Mouse (Mus musculus): ENCODE data around the gene Gm21974. TPM values are rescaled to one million over a fixed set of nuclear protein-coding genes. Genes with fewer than 3 reads are reported as not detected.
"Not testable (repeated sequence)": the region's sequence is repeated elsewhere in the genome, so short reads cannot be mapped to it uniquely, and the experiment has no call there.

Gene Gm21974
- polyA plus RNA-seq, 1 experiment, result not detected

DNA sequence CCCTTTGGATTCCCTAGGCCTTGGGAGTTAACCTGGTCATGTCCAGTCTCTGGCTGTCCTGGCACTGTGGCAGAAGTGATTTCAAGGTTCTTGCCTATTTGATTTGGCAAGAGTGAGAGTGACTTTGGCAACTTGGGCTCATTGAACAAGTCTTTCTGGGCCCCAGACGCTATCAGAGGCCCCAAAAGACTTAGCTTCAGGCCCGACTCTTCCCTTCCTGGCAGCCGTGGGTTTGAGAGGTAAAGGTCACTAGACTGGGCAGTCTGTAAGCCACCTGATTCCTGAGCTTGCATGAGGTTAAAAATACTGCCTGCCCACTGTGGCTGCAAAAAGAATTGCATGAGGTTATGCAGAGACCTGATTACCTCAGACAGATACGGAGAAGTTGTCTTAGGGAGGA, 13.4 kb upstream of the Gm21974 start:
- no peak overlapping the region for H3K4me3 ChIP-seq (replicated peaks; ENCODE audit: control insufficient read depth, low read depth, low read length)
- 81% methylated on average over 4 of the region's 4 CpGs for WGBS
- TF ChIP-seq CTCF (IDR thresholded peaks at IDR 0.05; ENCODE audit: control insufficient read depth, insufficient read depth, low read length), result no peak
- no peak for TF ChIP-seq POLR2A (IDR thresholded peaks at IDR 0.05; ENCODE audit: borderline replicate concordance, control insufficient read depth, low read depth, low read length)
- H3K4me1 ChIP-seq (ENCODE audit: control insufficient read depth, insufficient read depth, low read length), result peaks cover 2% of the 10 kb centered on the region; the same call in 1 of the 2 replicates
- no peak overlapping the region for H3K27ac ChIP-seq (ENCODE audit: control insufficient read depth, insufficient read depth, low read depth, low read length, poor library complexity)

DNA sequence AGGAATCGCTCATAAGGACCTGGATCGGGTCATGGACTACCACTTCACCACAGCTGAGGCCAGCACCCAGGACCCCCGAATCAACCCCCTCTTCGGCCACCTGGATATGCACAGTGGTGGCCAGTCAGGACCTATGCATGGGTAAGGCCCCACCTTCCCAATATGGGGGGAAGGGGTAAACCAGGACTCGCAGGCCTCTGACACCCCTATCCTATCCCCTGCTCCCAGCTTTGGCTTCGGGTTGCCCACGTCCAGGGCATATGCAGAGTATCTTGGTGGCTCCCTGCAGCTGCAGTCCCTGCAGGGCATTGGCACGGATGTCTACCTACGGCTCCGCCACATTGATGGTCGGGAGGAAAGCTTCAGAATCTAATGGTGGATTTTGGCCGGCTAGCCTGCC, 12.7 kb upstream of the Gm21974 start:
- 92% methylated on average over 12 of the region's 12 CpGs for WGBS
- Histone ChIP-seq H3K4me1 (ENCODE audit: control insufficient read depth, insufficient read depth, low read length) (peaks cover 2% of the 10 kb centered on the region; the same call in 1 of the 2 replicates), H3K4me3 (replicated peaks; ENCODE audit: control insufficient read depth, low read depth, low read length) (no peak overlapping the region), H3K27ac (ENCODE audit: control insufficient read depth, insufficient read depth, low read depth, low read length, poor library complexity) (no peak overlapping the region)
- TF ChIP-seq POLR2A (IDR thresholded peaks at IDR 0.05; ENCODE audit: borderline replicate concordance, control insufficient read depth, low read depth, low read length), result no peak
- TF ChIP-seq CTCF (IDR thresholded peaks at IDR 0.05; ENCODE audit: control insufficient read depth, insufficient read depth, low read length), result no peak

DNA sequence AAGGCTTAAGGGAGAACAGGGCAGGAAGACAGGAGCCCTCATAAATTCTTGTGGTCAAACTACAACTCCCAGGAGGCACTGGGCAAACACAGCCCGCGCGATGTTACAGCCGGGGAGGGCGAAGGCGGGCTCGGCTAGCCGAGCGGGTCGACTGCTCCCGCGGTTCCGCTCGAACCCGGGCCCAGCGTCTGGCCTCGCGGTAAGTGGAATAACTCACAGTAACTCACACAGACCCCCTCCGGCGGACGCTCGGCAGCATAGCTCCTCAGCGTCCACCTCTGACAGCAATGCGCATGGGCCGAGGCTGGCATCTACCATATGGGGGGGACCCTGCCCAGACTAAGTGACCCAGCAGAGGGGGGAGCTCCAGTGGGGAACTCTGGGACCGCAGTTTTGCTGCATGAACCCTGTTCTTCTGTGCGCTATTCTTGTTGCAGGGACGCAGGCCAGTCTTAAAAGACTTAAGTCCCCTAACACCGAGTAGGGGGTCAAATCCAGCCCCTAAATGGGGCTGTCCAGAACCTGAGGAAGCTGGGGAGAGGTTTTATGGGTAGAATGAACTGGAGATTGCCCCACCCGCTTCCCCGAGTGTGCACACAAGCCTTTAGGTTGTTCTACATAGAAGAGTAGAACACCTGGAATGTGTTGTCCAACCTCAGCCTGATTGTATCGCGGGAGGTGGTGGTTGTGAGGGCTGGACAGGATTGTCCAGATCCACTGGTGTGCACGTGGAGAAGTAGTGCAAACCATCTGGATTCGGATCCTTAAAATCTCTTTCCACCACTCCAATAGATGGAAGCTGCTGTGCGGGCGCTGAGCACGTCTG, 8.9 kb upstream of the Gm21974 start, which contains the start of gene Bckdk:
TSS of gene Bckdk (plus strand) at position 112 of the 826 bp plus-strand sequence.
- Histone ChIP-seq H3K4me1 (ENCODE audit: control insufficient read depth, insufficient read depth, low read length) (peaks cover 2% of the 10 kb centered on the region; the same call in 1 of the 2 replicates), H3K4me3 (replicated peaks; ENCODE audit: control insufficient read depth, low read depth, low read length) (peak within 1 kb of the TSS; percentile 82), H3K27ac (ENCODE audit: control insufficient read depth, insufficient read depth, low read depth, low read length, poor library complexity) (peak within 1 kb of the TSS; percentile 66)
- 5% methylated on average over 38 of the region's 38 CpGs for WGBS
- TF ChIP-seq POLR2A (IDR thresholded peaks at IDR 0.05; ENCODE audit: borderline replicate concordance, control insufficient read depth, low read depth, low read length) (peak; percentile 65; the same call in 1 of the 2 replicates), CTCF (IDR thresholded peaks at IDR 0.05; ENCODE audit: control insufficient read depth, insufficient read depth, low read length) (no peak)

DNA sequence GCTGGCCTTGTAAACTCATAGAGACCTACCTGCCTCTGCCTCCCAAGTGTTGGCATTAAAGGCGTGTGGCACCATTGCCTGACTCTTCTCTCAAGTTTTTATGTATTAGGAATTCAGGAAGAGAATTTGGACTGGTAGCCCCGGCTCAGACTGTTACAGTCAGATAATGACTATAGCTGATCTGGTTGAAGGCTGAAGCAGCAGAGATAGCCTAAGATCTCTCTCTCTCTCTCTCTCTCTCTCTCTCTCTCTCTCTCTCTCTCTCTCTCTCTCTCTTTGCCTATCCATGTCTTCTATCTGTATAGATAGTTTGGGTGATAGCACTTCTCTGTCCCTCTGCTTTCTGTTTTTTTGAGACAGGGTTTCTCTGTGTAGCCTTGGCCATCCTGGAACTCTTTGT, 6.5 kb upstream of the Gm21974 start:
- H3K4me1 ChIP-seq (ENCODE audit: control insufficient read depth, insufficient read depth, low read length), result peaks cover 2% of the 10 kb centered on the region; the same call in 1 of the 2 replicates
- no peak overlapping the region for H3K27ac ChIP-seq (ENCODE audit: control insufficient read depth, insufficient read depth, low read depth, low read length, poor library complexity)
- TF ChIP-seq POLR2A (IDR thresholded peaks at IDR 0.05; ENCODE audit: borderline replicate concordance, control insufficient read depth, low read depth, low read length) (no peak), CTCF (IDR thresholded peaks at IDR 0.05; ENCODE audit: control insufficient read depth, insufficient read depth, low read length) (no peak)
- WGBS, result 66% methylated on average over 2 of the region's 2 CpGs
- H3K4me3 ChIP-seq (replicated peaks; ENCODE audit: control insufficient read depth, low read depth, low read length), result no peak overlapping the region

DNA sequence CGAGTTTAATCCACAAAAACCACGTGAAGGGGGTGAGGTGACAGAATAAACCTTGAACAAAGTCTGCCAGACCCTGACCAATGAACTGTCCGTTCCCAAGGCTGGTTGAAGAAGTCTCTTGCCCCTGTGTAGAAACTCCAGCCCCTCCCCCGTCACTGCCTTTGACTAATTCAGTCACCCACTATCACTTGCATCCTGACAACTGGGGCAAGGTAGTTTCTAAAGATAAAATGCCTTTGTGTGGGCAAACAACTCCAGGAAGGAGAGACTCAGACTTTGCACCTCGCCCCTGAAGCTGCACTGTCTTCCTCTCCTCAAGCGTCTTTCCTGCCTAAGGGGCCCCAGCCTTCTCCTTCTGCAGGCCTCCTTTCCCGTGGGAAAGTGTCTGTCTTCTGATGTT, 4.7 kb upstream of the Gm21974 start:
- TF ChIP-seq CTCF (IDR thresholded peaks at IDR 0.05; ENCODE audit: control insufficient read depth, insufficient read depth, low read length), result no peak
- no peak for TF ChIP-seq POLR2A (IDR thresholded peaks at IDR 0.05; ENCODE audit: borderline replicate concordance, control insufficient read depth, low read depth, low read length)
- H3K4me1 ChIP-seq (ENCODE audit: control insufficient read depth, insufficient read depth, low read length), result peaks cover 3% of the 10 kb centered on the region
- no peak overlapping the region for H3K4me3 ChIP-seq (replicated peaks; ENCODE audit: control insufficient read depth, low read depth, low read length)
- 28% methylated on average over 7 of the region's 7 CpGs for WGBS
- no peak overlapping the region for H3K27ac ChIP-seq (ENCODE audit: control insufficient read depth, insufficient read depth, low read depth, low read length, poor library complexity)

DNA sequence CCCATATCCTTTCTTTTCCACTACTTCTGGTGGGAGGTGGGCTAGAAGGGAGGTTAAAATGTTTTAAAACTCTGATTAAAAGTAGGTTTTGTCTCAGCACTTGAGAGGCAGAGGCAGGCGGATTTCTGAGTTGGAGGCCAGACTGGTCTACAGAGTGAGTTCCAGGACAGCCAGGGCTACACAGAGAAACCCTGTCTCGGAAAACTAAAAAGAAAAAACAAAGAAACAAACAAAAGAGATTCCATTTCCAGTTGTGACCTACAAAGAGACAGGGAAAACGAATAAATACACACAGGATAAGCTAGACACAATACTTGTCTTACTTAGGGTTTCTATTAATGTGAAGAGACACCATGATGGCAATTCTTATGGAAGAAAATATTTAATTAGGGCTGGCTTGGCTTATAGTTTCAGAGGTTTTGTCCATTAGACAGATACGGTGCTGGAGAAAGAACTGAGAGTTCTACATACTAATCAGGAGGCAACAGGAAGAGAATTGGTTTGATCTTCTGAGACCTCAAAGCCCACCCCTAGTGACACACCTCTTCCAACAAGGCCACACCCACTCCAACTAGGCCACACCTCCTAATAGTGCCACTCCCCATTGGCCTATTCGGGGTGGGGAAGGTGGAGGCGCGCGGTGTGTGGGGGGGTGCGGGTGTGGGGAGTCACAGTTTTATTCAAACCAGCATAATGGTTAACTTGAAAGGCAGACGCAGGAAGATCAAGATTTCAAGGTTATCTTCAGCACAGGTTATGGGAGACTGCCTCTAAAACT, 3.1 kb upstream of the Gm21974 start:
- TF ChIP-seq POLR2A (IDR thresholded peaks at IDR 0.05; ENCODE audit: borderline replicate concordance, control insufficient read depth, low read depth, low read length) (no peak), CTCF (IDR thresholded peaks at IDR 0.05; ENCODE audit: control insufficient read depth, insufficient read depth, low read length) (no peak)
- Histone ChIP-seq H3K4me3 (replicated peaks; ENCODE audit: control insufficient read depth, low read depth, low read length) (no peak overlapping the region), H3K4me1 (ENCODE audit: control insufficient read depth, insufficient read depth, low read length) (peaks cover 1% of the 10 kb centered on the region), H3K27ac (ENCODE audit: control insufficient read depth, insufficient read depth, low read depth, low read length, poor library complexity) (no peak overlapping the region)
- 47% methylated on average over 10 of the region's 10 CpGs for WGBS

DNA sequence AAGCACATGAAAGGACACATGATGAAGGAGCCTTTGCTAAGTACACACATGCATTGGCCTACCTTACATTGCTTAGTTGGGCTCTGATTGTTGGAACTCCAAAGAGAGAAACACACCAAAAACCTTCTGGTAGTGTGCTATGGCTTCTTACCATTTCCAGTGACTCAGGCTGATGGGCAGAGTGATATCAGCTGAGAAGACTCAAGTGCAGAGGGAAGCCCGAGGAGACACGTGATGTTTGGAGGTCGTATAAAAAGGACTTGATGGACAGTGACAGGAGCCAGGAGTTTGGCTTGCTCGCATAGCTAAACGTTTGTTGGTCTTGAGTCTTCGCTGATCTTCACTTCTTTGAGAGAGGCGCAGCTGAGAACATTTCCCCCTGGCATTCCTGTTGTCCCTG, 2.3 kb upstream of the Gm21974 start:
- TF ChIP-seq POLR2A (IDR thresholded peaks at IDR 0.05; ENCODE audit: borderline replicate concordance, control insufficient read depth, low read depth, low read length), result no peak
- no peak for TF ChIP-seq CTCF (IDR thresholded peaks at IDR 0.05; ENCODE audit: control insufficient read depth, insufficient read depth, low read length)
- Histone ChIP-seq H3K27ac (ENCODE audit: control insufficient read depth, insufficient read depth, low read depth, low read length, poor library complexity) (no peak overlapping the region), H3K4me1 (ENCODE audit: control insufficient read depth, insufficient read depth, low read length) (peaks cover 1% of the 10 kb centered on the region), H3K4me3 (replicated peaks; ENCODE audit: control insufficient read depth, low read depth, low read length) (no peak overlapping the region)
- WGBS, result 85% methylated on average over 7 of the region's 7 CpGs

DNA sequence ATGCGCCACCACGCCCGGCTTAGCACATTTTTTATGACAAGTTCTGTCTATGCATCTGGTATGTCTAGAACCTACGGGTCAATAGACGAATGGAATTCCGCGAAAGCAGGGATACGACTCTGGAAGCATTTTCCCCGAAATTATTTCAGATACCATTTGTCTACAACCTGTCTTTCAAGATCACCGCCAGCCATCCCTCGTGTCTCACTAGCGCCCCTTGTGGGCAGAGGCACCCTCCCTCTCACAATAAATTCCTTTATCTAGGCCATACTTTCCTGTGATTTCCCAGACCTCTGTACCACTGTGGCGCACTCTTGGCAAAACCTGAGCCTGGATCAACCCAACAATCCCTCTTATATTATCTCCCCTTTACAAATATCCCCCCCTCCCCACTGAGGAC, 1.1 kb upstream of the Gm21974 start:
- H3K27ac ChIP-seq (ENCODE audit: control insufficient read depth, insufficient read depth, low read depth, low read length, poor library complexity), result no peak overlapping the region
- no peak overlapping the region for H3K4me3 ChIP-seq (replicated peaks; ENCODE audit: control insufficient read depth, low read depth, low read length)
- 54% methylated on average over 13 of the region's 13 CpGs for WGBS
- peaks cover 1% of the 10 kb centered on the region for H3K4me1 ChIP-seq (ENCODE audit: control insufficient read depth, insufficient read depth, low read length)
- peak; percentile 89 for TF ChIP-seq CTCF (IDR thresholded peaks at IDR 0.05; ENCODE audit: control insufficient read depth, insufficient read depth, low read length)
- no peak for TF ChIP-seq POLR2A (IDR thresholded peaks at IDR 0.05; ENCODE audit: borderline replicate concordance, control insufficient read depth, low read depth, low read length)

DNA sequence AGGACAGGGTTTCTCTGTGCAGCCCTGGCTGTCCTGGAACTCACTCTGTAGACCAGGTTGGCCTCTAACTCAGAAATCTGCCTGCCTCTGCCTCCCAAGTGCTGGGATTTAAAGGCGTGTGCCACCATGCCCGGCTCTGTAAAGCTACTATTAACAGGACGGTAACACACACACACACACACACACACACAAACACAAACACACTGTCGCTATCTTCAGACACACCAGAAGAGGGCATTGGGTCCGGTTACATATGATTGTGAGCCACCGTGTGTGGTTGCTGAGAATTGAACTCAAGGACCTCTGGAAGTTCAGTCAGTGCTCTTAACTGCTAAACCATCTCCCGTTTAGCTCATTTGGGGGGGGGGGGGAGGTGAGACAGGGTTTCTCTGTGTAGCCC, 637 bp upstream of the Gm21974 start:
- H3K4me1 ChIP-seq (ENCODE audit: control insufficient read depth, insufficient read depth, low read length); H3K27ac ChIP-seq (ENCODE audit: control insufficient read depth, insufficient read depth, low read depth, low read length, poor library complexity): not testable (repeated sequence)
- H3K4me3 ChIP-seq (replicated peaks; ENCODE audit: control insufficient read depth, low read depth, low read length), result peak overlapping the region; percentile 23
- 51% methylated on average over 7 of the region's 7 CpGs for WGBS
